Mouse (Mus musculus): ENCODE data around the gene Pnmt.

DNA sequence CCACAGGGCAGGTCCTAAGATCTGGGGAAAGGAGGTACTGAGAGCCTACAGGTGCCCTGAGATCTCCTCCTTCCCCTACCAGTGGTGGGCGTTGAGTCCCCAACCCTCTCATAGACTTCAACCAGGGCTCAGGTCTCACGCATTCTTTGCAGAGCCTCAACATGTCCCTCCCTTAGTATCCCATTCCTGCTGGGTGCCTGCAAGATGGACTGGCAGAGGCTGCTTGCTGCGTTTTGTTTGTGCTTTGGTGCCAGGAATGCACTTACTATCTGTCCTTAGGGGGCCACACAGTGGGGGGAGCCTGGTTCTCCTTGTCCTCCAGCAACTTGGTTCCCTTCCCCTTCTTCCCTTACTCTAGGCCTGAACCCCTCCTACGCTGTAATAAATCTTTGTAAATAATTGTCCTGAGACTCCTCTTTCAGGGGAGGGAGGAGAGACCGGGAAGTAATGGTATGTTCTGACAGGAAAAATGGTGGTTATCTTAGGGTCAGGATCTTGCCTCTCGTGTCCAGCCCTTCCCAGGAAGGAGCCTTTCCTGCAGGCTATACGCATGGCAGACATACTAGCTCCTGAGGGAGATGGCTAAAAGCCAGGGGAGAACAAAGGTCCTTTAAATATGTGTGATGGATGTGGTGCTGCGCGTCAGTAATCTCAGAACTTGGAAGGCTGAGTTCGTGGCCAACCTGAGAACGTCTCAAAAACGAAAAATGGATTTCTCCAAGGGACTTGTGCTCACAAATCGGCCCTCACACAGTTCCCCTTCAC lies 28.7 kb upstream of the Pnmt start:
- TF ChIP-seq CTCF (IDR thresholded peaks at IDR 0.05; ENCODE audit: low read depth), result no peak
- TF ChIP-seq EP300 (IDR thresholded peaks at IDR 0.05; ENCODE audit: low read depth), result 0 out of 2 replicates have a peak, but pooled peaks have one; percentile 41

All from heart, postnatal 0 days (tissue).